Mouse (Mus musculus) small intestine, adult 2 months (tissue): ENCODE measurements around the gene Abcb8. TPM values are rescaled to one million over a fixed set of nuclear protein-coding genes. Genes with fewer than 3 reads are reported as not detected.

Experiments
- H3K27ac ChIP-seq: fragments of 200-500 bp; 2 replicates; pipeline ENCODE4 v1.5.1; 2012; ENCODE audit warnings: low read depth, low read length, control low read depth, inconsistent platforms; ENCODE audit not compliant: insufficient read depth
- H3K27me3 ChIP-seq: fragments of 200-500 bp; 2 replicates; pipeline ENCODE4 v1.6.1; 2012; ENCODE audit warnings: mild to moderate bottlenecking, moderate library complexity, low read length, inconsistent platforms; ENCODE audit not compliant: control insufficient read depth, insufficient read depth
- H3K36me3 ChIP-seq: fragments of 200-500 bp; 2 replicates; pipeline ENCODE4 v1.6.1; 2012; ENCODE audit warnings: mild to moderate bottlenecking, low read length, control low read depth, inconsistent platforms; ENCODE audit not compliant: control insufficient read depth, insufficient read depth
- H3K4me1 ChIP-seq: fragments of 200-500 bp; 2 replicates; pipeline ENCODE4 v1.6.1; 2012; ENCODE audit warnings: low read length, inconsistent platforms, mixed read lengths; ENCODE audit not compliant: control insufficient read depth, insufficient read depth, insufficient read length
- H3K4me3 ChIP-seq: fragments of 200-500 bp; 2 replicates; pipeline ENCODE4 v1.5.1; 2012; ENCODE audit warnings: low read depth, mild to moderate bottlenecking, control low read depth, inconsistent platforms, low read length, moderate library complexity
- CTCF ChIP-seq: fragments of 200-500 bp; IDR thresholded peaks from 2 replicates; pipeline ENCODE4 v1.5.1; 2012; ENCODE audit warnings: low read depth, mild to moderate bottlenecking, control low read depth, inconsistent platforms, low read length, moderate library complexity, mixed read lengths; ENCODE audit not compliant: insufficient replicate concordance, insufficient read length; ENCODE audit errors: extremely low read depth
- POLR2A ChIP-seq: fragments of 200-500 bp; IDR thresholded peaks from 2 replicates; pipeline ENCODE4 v1.6.1; 2012; ENCODE audit warnings: low read depth, mild to moderate bottlenecking, control low read depth, inconsistent platforms, low read length, moderate library complexity
- WGBS: fragments of 180-500 bp; shearing (Covaris S2); methylation state at CpG from one replicate; pipeline ENCODE4 v1.1.7; 2018; 5-methylcytosine and 5-hydroxymethylcytosine counted together
- polyA plus RNA-seq: library from polyadenylated mRNA; depleted of rRNA; stranded (reverse); fragments of >200 nt; gene quantifications from 2 replicates; pipeline ENCODE4 v1.2.3, GENCODE M21; 2012; rRNA removed

Abcb8 gene
- 53.2 and 83.7 TPM in 2 replicates for polyA plus RNA-seq

DNA sequence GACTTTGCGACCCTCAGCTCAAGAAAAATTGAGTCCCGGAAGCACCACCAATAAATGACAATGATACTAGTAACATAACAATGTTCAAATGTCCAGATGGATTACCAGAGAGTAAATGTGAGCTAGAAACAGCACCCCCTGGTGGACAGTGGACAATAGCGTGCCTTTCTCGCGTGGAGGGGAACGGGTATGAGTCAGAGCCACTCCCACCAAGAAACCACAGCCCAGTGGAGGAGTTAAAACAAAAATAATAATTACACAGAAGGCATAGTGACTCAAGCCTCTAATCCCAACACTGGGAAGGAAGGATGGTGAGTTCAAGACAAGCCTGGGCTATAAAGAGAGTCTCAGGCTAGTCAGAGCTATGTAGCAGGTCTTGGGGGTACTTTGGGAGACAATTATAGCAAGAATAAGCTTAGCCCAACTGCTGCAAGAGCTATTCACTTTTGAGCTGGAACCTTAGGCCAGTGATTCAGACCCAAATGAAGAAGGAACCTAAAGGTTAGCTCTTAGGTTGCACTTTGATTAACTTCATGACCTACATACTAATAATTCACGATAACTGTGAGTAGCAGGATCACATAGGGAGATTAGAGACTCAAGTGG lies at the start of gene Abcb8:
Gene Abcb8, plus strand, starts transcription at position 272 of the 606 bp plus-strand sequence.
- peak within 1 kb of the TSS; percentile 89 for H3K27ac ChIP-seq
- peaks cover 8% of the 10 kb centered on the region; the same call in 1 of the 2 replicates for H3K4me1 ChIP-seq
- 0 out of 2 replicates have a peak, but pooled peaks cover 2% of the 10 kb centered on the region for H3K27me3 ChIP-seq
- no peaks in the 10 kb centered on the region for H3K36me3 ChIP-seq
- TF ChIP-seq POLR2A (no peak), CTCF (peak; percentile 91; the same call in 1 of the 2 replicates)
- peak within 1 kb of the TSS; percentile 71 for H3K4me3 ChIP-seq
- 13% methylated on average over 7 of the region's 7 CpGs for WGBS

DNA sequence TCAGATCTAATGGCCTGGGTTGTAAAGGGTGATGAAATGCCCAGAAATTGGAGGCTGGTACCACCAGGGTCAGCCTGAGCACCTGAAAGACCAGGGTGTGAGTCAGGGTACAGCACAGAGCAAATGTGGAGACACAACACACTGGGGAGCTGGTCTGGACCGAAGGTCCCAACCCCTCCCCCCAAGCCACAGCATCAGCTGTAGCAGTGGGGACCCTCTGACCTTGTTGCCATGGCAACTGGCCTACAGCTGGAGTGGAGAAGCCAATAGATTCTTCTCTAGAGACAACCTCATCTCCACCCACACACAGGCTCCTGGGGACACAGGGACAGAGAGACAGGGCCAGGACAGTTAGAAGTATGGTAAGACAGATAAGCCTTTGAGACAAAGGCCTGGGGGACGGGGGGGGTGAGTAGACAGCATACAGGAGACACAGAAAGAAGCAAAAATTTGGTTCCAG lies 49.5 kb upstream of the Abcb8 start:
- Histone ChIP-seq H3K27me3 (no peaks in the 10 kb centered on the region; the same call in 1 of the 2 replicates), H3K36me3 (no peaks in the 10 kb centered on the region), H3K4me3 (no peak overlapping the region), H3K4me1 (peaks cover 15% of the 10 kb centered on the region), H3K27ac (peak overlapping the region; percentile 20; the same call in 1 of the 2 replicates)
- WGBS, result 48% methylated on average over 2 of the region's 2 CpGs
- TF ChIP-seq POLR2A (no peak), CTCF (no peak)

DNA sequence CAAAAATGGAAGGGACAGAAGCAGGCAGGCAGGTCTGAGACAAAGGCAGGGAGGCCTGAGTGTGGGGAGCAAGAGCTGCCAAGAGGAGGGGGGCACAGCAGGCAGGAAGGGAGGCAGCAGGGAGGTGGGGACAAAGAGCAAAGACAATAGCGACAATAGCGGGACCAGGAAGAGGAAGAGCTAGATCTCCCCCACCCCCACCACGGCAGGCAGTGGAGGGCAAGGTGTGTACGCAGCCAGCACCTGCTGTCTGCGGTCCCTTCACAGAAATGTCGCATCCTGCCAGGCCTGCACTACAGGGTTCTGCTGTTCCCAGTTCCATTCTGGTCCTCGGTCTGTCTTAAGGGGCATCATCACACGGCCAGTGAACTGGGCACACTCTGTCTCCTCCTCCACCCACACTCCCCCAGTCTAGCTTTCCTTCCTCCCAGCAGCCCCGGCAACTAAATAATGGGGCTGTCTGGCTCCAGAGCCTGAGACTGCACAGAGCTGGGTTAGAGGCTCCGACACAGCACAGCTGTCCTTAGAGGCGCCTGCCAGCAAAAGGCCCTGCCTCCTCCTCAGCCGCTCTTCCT lies 48.9 kb upstream of the Abcb8 start:
- H3K27me3 ChIP-seq, result no peaks in the 10 kb centered on the region; the same call in 1 of the 2 replicates
- WGBS, result 8% methylated on average over 12 of the region's 12 CpGs
- peak overlapping the region; percentile 40; the same call in 1 of the 2 replicates for H3K27ac ChIP-seq
- TF ChIP-seq CTCF, result no peak
- TF ChIP-seq POLR2A, result no peak
- no peaks in the 10 kb centered on the region for H3K36me3 ChIP-seq
- peaks cover 18% of the 10 kb centered on the region for H3K4me1 ChIP-seq
- H3K4me3 ChIP-seq, result no peak overlapping the region

GRCm38 (mm10) chr5:24346313-24346712 lies 47.1 kb upstream of the Abcb8 start:
- no peaks in the 10 kb centered on the region for H3K36me3 ChIP-seq
- no peak overlapping the region for H3K4me3 ChIP-seq
- peaks cover 18% of the 10 kb centered on the region for H3K4me1 ChIP-seq
- H3K27ac ChIP-seq, result no peak overlapping the region
- no peak for TF ChIP-seq CTCF
- no peak for TF ChIP-seq POLR2A
- WGBS, result 88% methylated on average over 7 of the region's 7 CpGs
- H3K27me3 ChIP-seq, result peaks cover 7% of the 10 kb centered on the region

DNA sequence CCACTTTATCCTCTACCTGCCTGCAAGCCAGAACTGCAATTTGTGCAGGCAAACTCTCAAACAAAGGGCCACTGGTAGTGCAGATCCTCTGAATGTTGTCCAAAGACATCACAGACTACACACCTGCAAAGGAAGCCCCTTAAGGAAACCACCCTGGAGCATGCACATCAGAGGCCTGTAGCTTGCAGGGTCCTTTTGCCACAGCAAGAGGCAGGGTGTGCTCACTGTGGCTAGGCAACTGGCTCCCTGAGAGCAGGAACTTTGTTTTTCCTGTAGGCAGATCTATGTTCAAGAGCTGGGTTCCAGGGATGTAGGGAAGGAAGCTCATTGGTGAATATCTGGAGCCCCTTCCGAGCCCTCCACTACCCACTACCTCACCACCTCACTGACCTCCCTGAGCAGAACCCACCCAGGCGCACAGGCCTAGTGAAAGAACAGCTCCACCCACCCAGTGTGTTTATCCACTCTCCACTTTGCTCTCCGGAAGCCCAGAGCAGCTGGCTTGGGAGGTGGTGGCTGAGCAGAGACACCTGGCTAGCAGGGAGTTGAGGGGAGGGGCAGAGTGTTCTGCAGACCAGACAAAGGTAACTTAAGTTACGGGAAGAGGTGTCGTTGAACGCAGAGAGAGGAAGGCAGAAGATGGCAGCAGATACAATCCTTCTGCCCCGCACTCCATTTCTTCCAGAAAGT lies 46.1 kb upstream of the Abcb8 start:
- Histone ChIP-seq H3K4me1 (peaks cover 20% of the 10 kb centered on the region), H3K27ac (peak overlapping the region; percentile 32; the same call in 1 of the 2 replicates), H3K36me3 (no peaks in the 10 kb centered on the region), H3K27me3 (peaks cover 17% of the 10 kb centered on the region), H3K4me3 (0 out of 2 replicates have a peak overlapping the region, but pooled peaks have one; percentile 68)
- WGBS, result 37% methylated on average over 7 of the region's 7 CpGs
- TF ChIP-seq POLR2A (no peak), CTCF (no peak)

DNA sequence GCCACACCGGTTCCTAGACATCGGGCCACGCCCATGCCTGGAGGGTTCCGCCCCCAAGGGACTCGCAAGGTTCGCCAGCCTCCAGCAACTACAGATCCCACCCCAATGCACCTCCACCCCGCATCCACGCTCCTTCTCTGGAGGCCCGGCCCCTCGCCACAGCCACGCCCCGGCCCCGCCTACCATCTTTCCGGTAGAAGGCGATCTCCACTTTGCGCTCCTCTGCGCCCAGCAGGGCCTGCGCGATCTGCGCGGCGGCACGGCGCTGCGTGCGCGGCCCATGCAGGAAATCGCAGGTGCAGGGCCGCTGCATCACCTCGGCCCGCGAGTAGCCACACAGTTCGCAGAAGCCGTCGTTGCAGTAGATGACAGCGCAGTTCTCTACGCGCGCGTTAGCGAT lies 45.3 kb upstream of the Abcb8 start:
- Histone ChIP-seq H3K27me3 (peaks cover 23% of the 10 kb centered on the region), H3K36me3 (no peaks in the 10 kb centered on the region), H3K27ac (peak overlapping the region; percentile 45), H3K4me3 (peak overlapping the region; percentile 68), H3K4me1 (peaks cover 20% of the 10 kb centered on the region)
- TF ChIP-seq POLR2A (peak; percentile 45; the same call in 1 of the 2 replicates), CTCF (no peak)
- whole genome bisulfite sequencing, result 0% methylated on average over 41 of the region's 41 CpGs

DNA sequence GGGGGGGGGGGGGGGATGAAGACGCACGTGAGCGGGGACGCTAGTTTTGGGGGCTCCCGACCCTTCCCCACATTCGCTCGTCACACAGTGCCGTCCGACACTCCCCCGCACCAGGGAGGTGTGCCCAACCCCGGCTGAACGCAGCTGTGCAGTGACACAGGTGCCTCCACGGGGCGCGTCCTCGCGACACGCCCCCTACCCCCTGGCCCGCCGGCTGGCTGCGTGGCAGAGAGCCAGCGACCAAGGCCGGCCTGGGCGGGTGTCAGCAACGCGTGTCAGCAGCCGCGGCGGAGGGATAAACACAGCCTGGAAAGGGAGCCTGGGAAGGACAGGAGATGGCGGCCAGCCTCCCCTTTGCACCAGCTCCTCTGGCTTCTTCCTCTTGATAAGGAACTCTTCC lies 44.9 kb upstream of the Abcb8 start:
- WGBS, result under 1% methylated on average over 30 of the region's 30 CpGs
- Histone ChIP-seq H3K4me1 (peaks cover 20% of the 10 kb centered on the region), H3K27me3 (peaks cover 27% of the 10 kb centered on the region), H3K36me3 (no peaks in the 10 kb centered on the region), H3K4me3 (peak overlapping the region; percentile 68), H3K27ac (peak overlapping the region; percentile 45)
- TF ChIP-seq POLR2A, result no peak
- no peak for TF ChIP-seq CTCF
